Mouse (Mus musculus): Measurements from ENCODE around the gene Mapk3. TPM values are rescaled to one million over a fixed set of nuclear protein-coding genes. Genes with fewer than 3 reads are reported as not detected.

Gene Mapk3
- polyA plus RNA-seq, 1 experiment from 2014 or later: 58.0 TPM

DNA sequence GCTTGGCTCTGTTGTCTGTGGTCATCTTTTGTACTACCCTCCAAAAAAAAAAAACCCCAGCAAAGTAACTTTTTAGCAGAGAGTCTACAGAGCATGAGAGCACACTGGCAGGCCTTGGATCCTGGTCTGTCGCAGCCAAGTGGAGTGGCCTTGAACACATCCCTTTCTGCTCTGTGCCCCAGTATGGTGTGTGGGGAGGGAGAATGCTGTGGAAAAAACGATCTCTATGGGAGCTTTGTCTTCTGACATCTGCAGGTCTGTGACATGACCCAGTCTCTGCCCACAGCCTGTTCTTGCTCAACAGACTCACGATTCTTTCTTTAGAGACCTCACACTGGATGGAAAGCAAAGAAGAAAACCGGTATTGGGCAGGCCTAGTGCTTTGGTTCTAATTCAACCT lies 1.6 kb downstream of the Mapk3 start:
- Histone ChIP-seq H3K9ac (replicated peaks) (peak overlapping the region; percentile 78; the same call in 1 of the 2 replicates), H3K4me2 (replicated peaks) (peak overlapping the region; percentile 88), H3K4me3 (peak overlapping the region; percentile 70; the same call in 1 of the 2 replicates), H3K27ac (replicated peaks) (0 out of 2 replicates have a peak overlapping the region, but pooled peaks have one; percentile 80), H3K4me1 (peaks cover 21% of the 10 kb centered on the region), H3K36me3 (peaks cover 27% of the 10 kb centered on the region), H3K27me3 (no peaks in the 10 kb centered on the region), H3K9me3 (no peaks in the 10 kb centered on the region)
- WGBS: 79% methylated on average over 4 of the region's 4 CpGs
- ATAC-seq (ENCODE audit: low FRiP score, low read depth): no peak

GRCm38 (mm10) chr7:126761529-126762067 lies 2.2 kb downstream of the Mapk3 start:
- H3K36me3 ChIP-seq: peaks cover 34% of the 10 kb centered on the region
- H3K4me1 ChIP-seq: peaks cover 21% of the 10 kb centered on the region
- no peaks in the 10 kb centered on the region for H3K27me3 ChIP-seq
- no peaks in the 10 kb centered on the region for H3K9me3 ChIP-seq
- no peak overlapping the region for H3K9ac ChIP-seq (replicated peaks)
- no peak overlapping the region for H3K4me2 ChIP-seq (replicated peaks)
- H3K27ac ChIP-seq (replicated peaks): no peak overlapping the region; the same call in 1 of the 2 replicates
- 74% methylated on average over 6 of the region's 6 CpGs for WGBS
- ATAC-seq (ENCODE audit: low FRiP score, low read depth): no peak
- no peak overlapping the region for H3K4me3 ChIP-seq

DNA sequence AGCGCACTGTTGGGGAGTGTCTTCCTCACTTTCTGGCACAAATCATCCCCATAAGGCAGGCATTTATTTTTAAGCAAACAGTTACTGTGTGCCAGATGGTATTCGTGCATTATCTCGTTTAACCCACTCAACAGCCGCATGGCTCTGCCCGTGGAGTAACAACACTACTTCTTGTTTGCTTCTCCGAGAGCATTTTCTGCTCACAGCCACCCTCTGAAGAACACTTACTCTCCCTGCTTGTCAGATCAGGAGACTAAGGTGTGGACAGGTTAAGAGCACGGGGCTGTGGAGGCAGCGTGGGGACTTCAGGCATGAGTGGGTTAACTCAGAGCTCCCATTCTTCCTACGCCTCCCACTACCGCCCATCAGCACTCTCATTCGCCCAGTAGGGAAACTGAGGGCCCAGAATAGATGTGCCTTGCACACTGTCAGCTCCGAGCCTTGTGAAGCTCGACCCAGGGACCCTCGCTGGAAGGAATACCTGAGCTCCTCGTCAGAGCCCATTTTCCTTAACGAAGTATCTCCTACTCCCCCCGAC lies 3.1 kb downstream of the Mapk3 start:
- Histone ChIP-seq H3K4me3 (no peak overlapping the region), H3K36me3 (peaks cover 43% of the 10 kb centered on the region), H3K9ac (replicated peaks) (peak overlapping the region; percentile 25; the same call in 1 of the 2 replicates), H3K4me1 (peaks cover 21% of the 10 kb centered on the region), H3K9me3 (no peaks in the 10 kb centered on the region), H3K27ac (replicated peaks) (peak overlapping the region; percentile 26; the same call in 1 of the 2 replicates), H3K27me3 (no peaks in the 10 kb centered on the region), H3K4me2 (replicated peaks) (no peak overlapping the region)
- 80% methylated on average over 17 of the region's 17 CpGs for WGBS
- ATAC-seq (ENCODE audit: low FRiP score, low read depth): no peak

DNA sequence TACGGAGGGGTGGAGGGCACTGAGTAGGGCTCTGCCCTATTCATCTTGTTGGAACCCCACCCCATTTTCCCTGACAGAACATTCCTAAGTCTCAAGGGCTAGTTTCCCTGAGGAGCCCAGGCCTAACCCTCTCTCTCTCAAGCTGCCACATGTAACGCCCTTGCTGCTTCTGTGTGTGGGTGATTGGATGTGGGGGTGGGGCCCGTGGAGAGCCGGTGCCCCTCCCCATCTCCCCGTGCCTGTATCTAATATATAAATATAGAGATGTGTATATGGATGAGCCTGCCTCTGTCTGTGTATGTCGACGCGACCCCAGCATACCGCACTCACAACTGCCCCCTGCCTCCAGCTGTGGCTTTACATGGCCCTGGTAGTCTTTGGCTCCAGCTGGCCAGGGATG lies 6.1 kb downstream of the Mapk3 start:
- H3K4me2 ChIP-seq (replicated peaks): no peak overlapping the region
- no peak overlapping the region for H3K9ac ChIP-seq (replicated peaks)
- peaks cover 64% of the 10 kb centered on the region for H3K36me3 ChIP-seq
- H3K27ac ChIP-seq (replicated peaks): no peak overlapping the region
- no peaks in the 10 kb centered on the region for H3K9me3 ChIP-seq
- H3K4me3 ChIP-seq: no peak overlapping the region
- no peaks in the 10 kb centered on the region for H3K27me3 ChIP-seq
- peaks cover 13% of the 10 kb centered on the region for H3K4me1 ChIP-seq
- 90% methylated on average over 9 of the region's 9 CpGs for WGBS
- ATAC-seq (ENCODE audit: low FRiP score, low read depth): no peak

GRCm38 (mm10) chr7:126766201-126766600 lies 6.8 kb downstream of the Mapk3 start, which contains the start of gene Gdpd3:
Gene Gdpd3 (plus strand): TSS chr7:126766334.
- H3K4me2 ChIP-seq (replicated peaks): no peak within 1 kb of the TSS
- H3K27me3 ChIP-seq: no peaks in the 10 kb centered on the region
- no peak for ATAC-seq (ENCODE audit: low FRiP score, low read depth)
- H3K4me1 ChIP-seq: peaks cover 7% of the 10 kb centered on the region; the same call in 1 of the 2 replicates
- WGBS: 96% methylated on average over 16 of the region's 16 CpGs
- peaks cover 67% of the 10 kb centered on the region for H3K36me3 ChIP-seq
- no peak within 1 kb of the TSS for H3K4me3 ChIP-seq
- H3K9ac ChIP-seq (replicated peaks): no peak within 1 kb of the TSS
- no peaks in the 10 kb centered on the region for H3K9me3 ChIP-seq
- no peak within 1 kb of the TSS for H3K27ac ChIP-seq (replicated peaks)

GRCm38 (mm10) chr7:126767001-126767400 lies 7.6 kb downstream of the Mapk3 start:
- Histone ChIP-seq H3K4me1 (no peaks in the 10 kb centered on the region), H3K27ac (replicated peaks) (no peak overlapping the region), H3K9me3 (no peaks in the 10 kb centered on the region), H3K9ac (replicated peaks) (no peak overlapping the region), H3K27me3 (no peaks in the 10 kb centered on the region), H3K4me2 (replicated peaks) (no peak overlapping the region), H3K36me3 (peaks cover 67% of the 10 kb centered on the region), H3K4me3 (no peak overlapping the region)
- WGBS: 93% methylated on average over 8 of the region's 8 CpGs
- no peak for ATAC-seq (ENCODE audit: low FRiP score, low read depth)

DNA sequence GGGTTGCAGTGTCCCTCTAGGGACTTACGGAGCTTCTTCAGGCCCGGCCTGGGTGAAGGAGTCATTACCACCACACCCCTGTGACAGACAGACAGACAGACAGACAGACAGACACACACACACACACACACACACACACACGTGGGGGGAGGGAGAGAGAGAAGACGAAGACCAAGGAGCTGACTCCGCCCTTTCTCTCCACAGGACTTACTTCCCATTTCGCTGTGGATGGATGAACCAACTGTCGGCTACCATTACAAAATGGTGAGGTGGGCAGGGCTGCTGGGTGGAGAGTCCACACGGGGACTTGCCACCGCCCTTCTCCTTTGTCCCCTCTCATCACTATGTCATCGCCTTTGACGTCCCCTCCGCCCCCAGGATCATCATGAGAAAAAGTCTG lies 11.4 kb downstream of the Mapk3 start:
- Histone ChIP-seq H3K4me1 (peaks cover 5% of the 10 kb centered on the region), H3K4me3 (no peak overlapping the region), H3K36me3 (peaks cover 45% of the 10 kb centered on the region), H3K9ac (replicated peaks) (no peak overlapping the region), H3K27me3 (no peaks in the 10 kb centered on the region), H3K9me3 (no peaks in the 10 kb centered on the region), H3K27ac (replicated peaks) (no peak overlapping the region), H3K4me2 (replicated peaks) (no peak overlapping the region)
- no peak for ATAC-seq (ENCODE audit: low FRiP score, low read depth)
- WGBS: 91% methylated on average over 11 of the region's 12 CpGs

- no peak overlapping the region for H3K4me3 ChIP-seq
- H3K4me2 ChIP-seq (replicated peaks): no peak overlapping the region
- H3K36me3 ChIP-seq: peaks cover 20% of the 10 kb centered on the region
- H3K27me3 ChIP-seq: no peaks in the 10 kb centered on the region
- 87% methylated on average over 2 of the region's 2 CpGs for WGBS
- no peaks in the 10 kb centered on the region for H3K9me3 ChIP-seq
- no peak overlapping the region for H3K9ac ChIP-seq (replicated peaks)
- no peak for ATAC-seq (ENCODE audit: low FRiP score, low read depth)
- no peak overlapping the region for H3K27ac ChIP-seq (replicated peaks)
- H3K4me1 ChIP-seq: peaks cover 26% of the 10 kb centered on the region
These were observed 13.9 kb downstream of the Mapk3 start for GRCm38 (mm10) chr7:126773351-126773750.

DNA sequence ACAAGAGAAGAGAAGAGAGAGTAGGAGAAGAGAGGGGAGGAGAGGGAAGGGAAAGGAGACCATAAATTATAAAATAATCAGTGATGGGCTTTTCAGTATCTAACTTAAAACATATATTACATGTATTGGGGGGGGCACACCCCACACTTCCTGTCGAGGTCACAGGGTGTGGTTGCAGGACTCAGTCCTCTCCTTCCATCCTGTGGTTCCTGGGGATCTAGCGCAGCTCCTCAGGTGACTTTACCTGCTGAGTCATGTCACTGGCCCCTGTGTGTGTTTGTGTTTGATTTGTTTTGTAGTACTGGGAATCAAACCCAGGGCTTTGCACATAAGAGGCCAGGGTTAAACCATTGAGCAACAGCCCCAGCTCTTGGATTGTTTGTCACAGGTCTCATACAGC lies 15.1 kb downstream of the Mapk3 start:
- no peaks in the 10 kb centered on the region for H3K9me3 ChIP-seq
- H3K9ac ChIP-seq (replicated peaks): no peak overlapping the region
- no peak for ATAC-seq (ENCODE audit: low FRiP score, low read depth)
- peaks cover 11% of the 10 kb centered on the region; the same call in 1 of the 2 replicates for H3K36me3 ChIP-seq
- no peak overlapping the region for H3K4me2 ChIP-seq (replicated peaks)
- peaks cover 27% of the 10 kb centered on the region for H3K4me1 ChIP-seq
- H3K27me3 ChIP-seq: no peaks in the 10 kb centered on the region
- WGBS: 81% methylated on average over 2 of the region's 2 CpGs
- no peak overlapping the region for H3K4me3 ChIP-seq
- H3K27ac ChIP-seq (replicated peaks): no peak overlapping the region

DNA sequence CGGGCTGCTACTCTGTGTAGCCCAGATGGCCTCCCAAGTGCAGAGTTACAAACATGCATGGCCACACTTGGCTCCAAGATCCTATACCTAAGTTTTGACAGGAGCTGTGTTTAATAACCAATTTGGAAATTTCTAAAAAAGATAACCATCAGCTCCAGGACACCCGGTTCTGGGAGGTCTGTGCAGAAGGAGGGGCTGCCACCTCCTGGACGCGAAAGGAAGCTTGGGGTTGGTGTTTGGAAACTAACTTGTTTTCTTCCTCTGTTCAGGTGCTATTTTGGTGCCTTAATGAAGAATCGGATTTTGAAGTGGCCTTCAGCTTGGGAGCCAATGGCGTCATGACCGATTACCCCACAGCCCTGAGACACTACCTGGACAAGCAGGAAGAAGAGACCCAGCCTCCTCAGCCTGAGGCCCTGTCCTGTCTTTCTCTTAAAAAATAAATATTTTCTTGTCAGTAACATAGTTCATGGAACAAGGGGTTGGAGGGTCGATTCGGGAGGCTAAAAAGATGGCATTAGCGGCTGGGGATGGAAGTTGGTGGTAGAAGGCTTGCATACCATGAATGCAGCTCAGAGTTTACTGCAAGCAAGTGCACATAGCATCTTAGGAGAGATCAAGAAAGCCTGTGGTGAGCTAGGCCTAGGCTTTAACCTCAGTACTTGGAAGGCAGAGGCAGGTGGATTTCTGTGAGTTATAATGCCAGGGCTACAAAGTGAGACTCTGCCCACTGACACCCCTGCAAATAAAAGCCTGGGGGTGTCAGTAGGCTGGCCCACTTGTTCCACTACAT lies 16.0 kb downstream of the Mapk3 start:
- Histone ChIP-seq H3K9me3 (no peaks in the 10 kb centered on the region), H3K4me3 (no peak overlapping the region), H3K9ac (replicated peaks) (peak overlapping the region; percentile 51; the same call in 1 of the 2 replicates), H3K27ac (replicated peaks) (peak overlapping the region; percentile 90; the same call in 1 of the 2 replicates), H3K4me2 (replicated peaks) (no peak overlapping the region; the same call in 1 of the 2 replicates), H3K27me3 (no peaks in the 10 kb centered on the region), H3K36me3 (peaks cover 9% of the 10 kb centered on the region; the same call in 1 of the 2 replicates), H3K4me1 (peaks cover 35% of the 10 kb centered on the region)
- WGBS: 87% methylated on average over 10 of the region's 10 CpGs
- ATAC-seq (ENCODE audit: low FRiP score, low read depth): no peak

DNA sequence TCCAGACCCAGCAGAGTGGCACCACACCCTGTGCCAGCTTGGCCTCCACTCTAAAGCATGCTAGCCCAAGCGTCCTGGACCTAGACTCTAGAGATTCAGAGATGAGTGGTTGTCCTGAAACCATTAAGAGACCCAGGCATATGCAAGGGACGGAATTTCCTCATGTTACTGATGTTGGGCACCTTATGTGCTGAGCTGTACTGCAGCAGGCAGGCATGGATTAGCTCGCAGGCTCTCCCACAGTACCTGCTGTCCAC lies 16.5 kb downstream of the Mapk3 start:
- Histone ChIP-seq H3K9ac (replicated peaks) (peak overlapping the region; percentile 51; the same call in 1 of the 2 replicates), H3K27me3 (no peaks in the 10 kb centered on the region), H3K9me3 (no peaks in the 10 kb centered on the region), H3K4me1 (peaks cover 38% of the 10 kb centered on the region), H3K27ac (replicated peaks) (peak overlapping the region; percentile 90), H3K4me2 (replicated peaks) (peak overlapping the region; percentile 96), H3K4me3 (no peak overlapping the region), H3K36me3 (peaks cover 4% of the 10 kb centered on the region; the same call in 1 of the 2 replicates)
- ATAC-seq (ENCODE audit: low FRiP score, low read depth): no peak
- WGBS: 70% methylated on average over 3 of the region's 3 CpGs

DNA sequence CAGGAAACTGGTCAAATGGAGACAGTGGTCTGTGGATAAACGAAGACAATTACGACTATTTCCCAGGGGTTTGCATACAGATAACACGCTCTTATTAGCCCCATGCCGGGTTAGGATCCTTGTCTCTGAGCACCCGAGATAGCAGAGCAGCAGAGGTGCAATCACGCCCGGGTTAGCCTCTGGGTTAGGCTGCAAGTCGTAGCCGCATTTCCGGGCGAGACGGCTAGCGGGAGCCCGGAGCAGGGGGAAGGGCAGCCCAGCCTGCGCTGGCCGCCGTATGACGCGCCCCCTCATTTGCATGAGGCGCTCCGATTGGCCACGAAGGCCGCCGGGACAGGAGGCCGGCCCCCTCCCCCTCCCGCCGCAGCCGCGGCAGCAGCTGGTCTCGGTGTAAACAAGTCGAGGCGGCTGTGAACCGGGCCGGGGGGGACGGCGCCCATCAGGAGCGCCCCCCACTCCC lies 17.2 kb downstream of the Mapk3 start, which contains the start of gene Ypel3:
Ypel3 (plus strand) TSS at position 358 of the 460 bp plus-strand sequence.
- H3K9me3 ChIP-seq: no peaks in the 10 kb centered on the region
- H3K4me1 ChIP-seq: peaks cover 46% of the 10 kb centered on the region
- peak within 1 kb of the TSS; percentile 82 for H3K4me3 ChIP-seq
- H3K9ac ChIP-seq (replicated peaks): peak within 1 kb of the TSS; percentile 93
- WGBS: under 1% methylated on average over 34 of the region's 37 CpGs
- peak; percentile 85 for ATAC-seq (ENCODE audit: low FRiP score, low read depth)
- H3K27me3 ChIP-seq: no peaks in the 10 kb centered on the region
- H3K27ac ChIP-seq (replicated peaks): peak within 1 kb of the TSS; percentile 90
- no peaks in the 10 kb centered on the region for H3K36me3 ChIP-seq
- H3K4me2 ChIP-seq (replicated peaks): peak within 1 kb of the TSS; percentile 96
